Mouse (Mus musculus): ENCODE data around the gene Bag1. TPM values are rescaled to one million over a fixed set of nuclear protein-coding genes. Genes with fewer than 3 reads are reported as not detected.

Gene Bag1
- polyA plus RNA-seq, 1 experiment from 2014 or later, result 128 TPM

GRCm38 (mm10) chr4:40900071-40900470 is 48.0 kb downstream of the Bag1 start:
- H3K4me1 ChIP-seq (ENCODE audit: insufficient read depth), result no peaks in the 10 kb centered on the region
- TF ChIP-seq CTCF (IDR thresholded peaks at IDR 0.05; ENCODE audit: low read depth) (no peak), EP300 (IDR thresholded peaks at IDR 0.05; ENCODE audit: low read depth) (peak; percentile 75)
- no peaks in the 10 kb centered on the region for H3K27me3 ChIP-seq (ENCODE audit: insufficient read depth, low read length)
- no peak overlapping the region for H3K4me3 ChIP-seq (ENCODE audit: low read depth, low read length)
- H3K4me2 ChIP-seq (ENCODE audit: low read depth, low read length), result no peak overlapping the region
- H3K9ac ChIP-seq (replicated peaks), result no peak overlapping the region
- WGBS (ENCODE audit: insufficient replicate concordance), result 85% methylated on average over 3 of the region's 3 CpGs
- no peaks in the 10 kb centered on the region for H3K36me3 ChIP-seq (replicated peaks; ENCODE audit: insufficient read depth, low read length)
- 0 out of 2 replicates have a peak, but pooled peaks cover 3% of the 10 kb centered on the region for H3K9me3 ChIP-seq (ENCODE audit: low read length)
- H3K27ac ChIP-seq (ENCODE audit: low read depth), result no peak overlapping the region
- peak; percentile 63 for ATAC-seq
- no peak for DNase-seq

- ATAC-seq, result no peak
- WGBS (ENCODE audit: insufficient replicate concordance), result 72% methylated on average over 2 of the region's 2 CpGs
Observed at GRCm38 (mm10) chr4:40899264-40899663, 48.8 kb downstream of the Bag1 start.

GRCm38 (mm10) chr4:40898476-40899044 is 49.5 kb downstream of the Bag1 start:
- Histone ChIP-seq H3K27ac (ENCODE audit: low read depth) (no peak overlapping the region), H3K4me2 (ENCODE audit: low read depth, low read length) (no peak overlapping the region), H3K9me3 (ENCODE audit: low read length) (0 out of 2 replicates have a peak, but pooled peaks cover 3% of the 10 kb centered on the region), H3K4me3 (ENCODE audit: low read depth, low read length) (no peak overlapping the region), H3K27me3 (ENCODE audit: insufficient read depth, low read length) (no peaks in the 10 kb centered on the region), H3K9ac (replicated peaks) (no peak overlapping the region), H3K36me3 (replicated peaks; ENCODE audit: insufficient read depth, low read length) (no peaks in the 10 kb centered on the region), H3K4me1 (ENCODE audit: insufficient read depth) (no peaks in the 10 kb centered on the region)
- ATAC-seq, result no peak
- DNase-seq, result no peak
- WGBS (ENCODE audit: insufficient replicate concordance), result 80% methylated on average over 6 of the region's 6 CpGs
- TF ChIP-seq CTCF (IDR thresholded peaks at IDR 0.05; ENCODE audit: low read depth), result no peak

More at GRCm38 (mm10) chr4:40899264-40899663, 48.8 kb downstream of the Bag1 start:
- no peaks in the 10 kb centered on the region for H3K36me3 ChIP-seq (replicated peaks; ENCODE audit: insufficient read depth, low read length)
- no peak overlapping the region for H3K9ac ChIP-seq (replicated peaks)
- no peak overlapping the region for H3K27ac ChIP-seq (ENCODE audit: low read depth)
- H3K27me3 ChIP-seq (ENCODE audit: insufficient read depth, low read length), result no peaks in the 10 kb centered on the region
- H3K9me3 ChIP-seq (ENCODE audit: low read length), result 0 out of 2 replicates have a peak, but pooled peaks cover 3% of the 10 kb centered on the region
- DNase-seq, result no peak
- no peaks in the 10 kb centered on the region for H3K4me1 ChIP-seq (ENCODE audit: insufficient read depth)
- H3K4me2 ChIP-seq (ENCODE audit: low read depth, low read length), result no peak overlapping the region
- TF ChIP-seq EP300 (IDR thresholded peaks at IDR 0.05; ENCODE audit: low read depth), result no peak
- no peak for TF ChIP-seq CTCF (IDR thresholded peaks at IDR 0.05; ENCODE audit: low read depth)
- no peak overlapping the region for H3K4me3 ChIP-seq (ENCODE audit: low read depth, low read length)

GRCm38 (mm10) chr4:40895646-40896045 is 52.4 kb downstream of the Bag1 start:
- 0 out of 2 replicates have a peak, but pooled peaks cover 3% of the 10 kb centered on the region for H3K9me3 ChIP-seq (ENCODE audit: low read length)
- TF ChIP-seq CTCF (IDR thresholded peaks at IDR 0.05; ENCODE audit: low read depth) (no peak), EP300 (IDR thresholded peaks at IDR 0.05; ENCODE audit: low read depth) (no peak)
- no peak overlapping the region for H3K4me3 ChIP-seq (ENCODE audit: low read depth, low read length)
- no peaks in the 10 kb centered on the region for H3K27me3 ChIP-seq (ENCODE audit: insufficient read depth, low read length)
- no peak overlapping the region for H3K9ac ChIP-seq (replicated peaks)
- WGBS (ENCODE audit: insufficient replicate concordance), result 92% methylated on average over 2 of the region's 2 CpGs
- no peak overlapping the region for H3K27ac ChIP-seq (ENCODE audit: low read depth)
- H3K36me3 ChIP-seq (replicated peaks; ENCODE audit: insufficient read depth, low read length), result no peaks in the 10 kb centered on the region
- no peak for ATAC-seq
- DNase-seq, result no peak
- H3K4me1 ChIP-seq (ENCODE audit: insufficient read depth), result no peaks in the 10 kb centered on the region
- H3K4me2 ChIP-seq (ENCODE audit: low read depth, low read length), result no peak overlapping the region

- ATAC-seq (no peak), DNase-seq (no peak)
- Histone ChIP-seq H3K27ac (ENCODE audit: low read depth) (no peak overlapping the region), H3K36me3 (replicated peaks; ENCODE audit: insufficient read depth, low read length) (no peaks in the 10 kb centered on the region), H3K9me3 (ENCODE audit: low read length) (0 out of 2 replicates have a peak, but pooled peaks cover 3% of the 10 kb centered on the region), H3K4me2 (ENCODE audit: low read depth, low read length) (no peak overlapping the region), H3K4me1 (ENCODE audit: insufficient read depth) (no peaks in the 10 kb centered on the region), H3K9ac (replicated peaks) (no peak overlapping the region), H3K27me3 (ENCODE audit: insufficient read depth, low read length) (no peaks in the 10 kb centered on the region), H3K4me3 (ENCODE audit: low read depth, low read length) (no peak overlapping the region)
- TF ChIP-seq CTCF (IDR thresholded peaks at IDR 0.05; ENCODE audit: low read depth) (no peak), EP300 (IDR thresholded peaks at IDR 0.05; ENCODE audit: low read depth) (no peak)
- WGBS (ENCODE audit: insufficient replicate concordance), result 91% methylated on average over 3 of the region's 3 CpGs
Observed at GRCm38 (mm10) chr4:40895118-40895517, 53.0 kb downstream of the Bag1 start.

GRCm38 (mm10) chr4:40891206-40891605 is 56.9 kb downstream of the Bag1 start:
- 0 out of 2 replicates have a peak, but pooled peaks cover 3% of the 10 kb centered on the region for H3K9me3 ChIP-seq (ENCODE audit: low read length)
- WGBS (ENCODE audit: insufficient replicate concordance), result 84% methylated on average over 5 of the region's 5 CpGs
- no peaks in the 10 kb centered on the region for H3K4me1 ChIP-seq (ENCODE audit: insufficient read depth)
- no peak for DNase-seq
- H3K9ac ChIP-seq (replicated peaks), result no peak overlapping the region
- no peak overlapping the region for H3K4me3 ChIP-seq (ENCODE audit: low read depth, low read length)
- H3K4me2 ChIP-seq (ENCODE audit: low read depth, low read length), result no peak overlapping the region
- no peaks in the 10 kb centered on the region for H3K36me3 ChIP-seq (replicated peaks; ENCODE audit: insufficient read depth, low read length)
- TF ChIP-seq CTCF (IDR thresholded peaks at IDR 0.05; ENCODE audit: low read depth) (no peak), EP300 (IDR thresholded peaks at IDR 0.05; ENCODE audit: low read depth) (no peak)
- H3K27ac ChIP-seq (ENCODE audit: low read depth), result no peak overlapping the region
- H3K27me3 ChIP-seq (ENCODE audit: insufficient read depth, low read length), result no peaks in the 10 kb centered on the region
- ATAC-seq, result no peak

Measured in liver, postnatal 0 days (tissue).